Mouse (Mus musculus) heart, postnatal 4 days (tissue): ENCODE results near the gene Sh3glb1. TPM values are rescaled to one million over a fixed set of nuclear protein-coding genes. Genes with fewer than 3 reads are reported as not detected.
"Not testable (repeated sequence)": the region's sequence is repeated elsewhere in the genome, so short reads cannot be mapped to it uniquely, and the experiment has no call there.

Source experiments
- DNase-seq: peaks from one replicate; pipeline ENCODE4 v3.0.0; 2021
- total RNA-seq, 2 experiments: library from RNA; stranded (reverse); gene quantifications; 2 replicates each; pipeline ENCODE4 v1.2.3; 2021

Gene Sh3glb1
- 100 to 1,000 TPM; 260 to 261 TPM for total RNA-seq

GRCm38 (mm10) chr3:144719901-144720747, at the start of gene Sh3glb1:
Sh3glb1 (minus strand) TSS chr3:144720335.
- DNase-seq = peak; percentile 99

DNA sequence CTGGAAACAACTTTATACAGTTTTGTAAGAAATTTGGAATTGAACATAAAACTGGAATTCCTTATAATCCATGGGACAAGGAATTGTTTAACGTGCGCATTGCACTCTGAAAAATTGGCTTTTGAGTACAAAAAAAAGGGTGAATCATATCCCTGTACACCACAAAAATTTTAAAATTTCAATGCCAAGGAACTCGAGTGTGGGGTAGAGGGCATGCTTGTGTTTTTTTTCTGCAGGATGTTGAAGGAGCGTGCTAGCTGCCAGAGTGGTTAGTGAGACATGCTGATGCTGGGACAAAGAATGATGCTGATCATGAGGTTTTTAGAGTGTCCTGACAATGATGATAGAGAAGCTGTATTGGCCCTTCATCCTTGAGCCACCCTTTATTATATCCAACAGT, 45.0 kb upstream of the Sh3glb1 start:
- DNase-seq = no peak

- DNase-seq = no peak
Measured at GRCm38 (mm10) chr3:144761454-144761853, 41.3 kb upstream of the Sh3glb1 start.

- DNase-seq = peak; percentile 42
Measured at GRCm38 (mm10) chr3:144760592-144761309, 40.6 kb upstream of the Sh3glb1 start, which contains the start of gene Clca3a1. Clca3a1 (minus strand) TSS chr3:144760977.

DNA sequence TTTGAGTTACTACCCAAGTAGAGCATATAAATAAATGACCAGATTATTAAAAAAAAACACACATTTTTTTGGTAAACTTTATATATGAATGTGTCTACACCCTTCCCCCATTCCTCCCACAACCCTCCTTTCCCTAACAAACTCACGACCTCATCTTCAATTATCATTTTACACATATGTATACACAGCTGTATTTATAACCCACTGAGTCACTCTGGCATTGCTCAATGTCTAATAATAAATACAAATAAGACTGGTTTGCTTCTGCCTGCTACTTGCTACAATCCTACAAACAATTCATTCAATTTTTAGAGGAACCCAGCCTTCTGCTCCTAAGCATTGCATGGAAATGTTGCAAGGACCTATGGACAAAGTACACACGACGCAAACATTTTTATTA, 39.6 kb upstream of the Sh3glb1 start:
- no peak for DNase-seq

DNA sequence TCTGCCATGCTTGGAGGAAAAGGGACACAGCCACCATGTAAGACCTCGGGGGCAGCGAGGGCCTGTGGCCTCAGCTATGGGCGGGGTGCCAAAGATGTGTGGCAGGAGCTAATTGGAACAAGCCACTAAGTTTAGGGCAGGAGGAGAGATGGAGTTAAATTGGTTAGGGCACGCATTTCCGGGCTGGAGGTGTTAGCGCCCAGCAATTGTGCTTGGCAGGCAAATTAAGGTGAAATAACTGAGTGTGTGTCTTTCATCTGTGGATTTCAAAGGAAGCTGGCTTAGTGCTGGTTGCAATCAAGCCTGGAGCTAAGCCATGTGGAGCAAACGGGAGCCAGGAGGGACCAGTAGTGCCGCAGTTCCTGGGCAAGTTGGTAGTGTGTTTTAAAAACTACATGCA, 36.0 kb upstream of the Sh3glb1 start:
- not testable (repeated sequence) for DNase-seq

GRCm38 (mm10) chr3:144753120-144753519, 33.0 kb upstream of the Sh3glb1 start:
- DNase-seq = peak; percentile 29

DNA sequence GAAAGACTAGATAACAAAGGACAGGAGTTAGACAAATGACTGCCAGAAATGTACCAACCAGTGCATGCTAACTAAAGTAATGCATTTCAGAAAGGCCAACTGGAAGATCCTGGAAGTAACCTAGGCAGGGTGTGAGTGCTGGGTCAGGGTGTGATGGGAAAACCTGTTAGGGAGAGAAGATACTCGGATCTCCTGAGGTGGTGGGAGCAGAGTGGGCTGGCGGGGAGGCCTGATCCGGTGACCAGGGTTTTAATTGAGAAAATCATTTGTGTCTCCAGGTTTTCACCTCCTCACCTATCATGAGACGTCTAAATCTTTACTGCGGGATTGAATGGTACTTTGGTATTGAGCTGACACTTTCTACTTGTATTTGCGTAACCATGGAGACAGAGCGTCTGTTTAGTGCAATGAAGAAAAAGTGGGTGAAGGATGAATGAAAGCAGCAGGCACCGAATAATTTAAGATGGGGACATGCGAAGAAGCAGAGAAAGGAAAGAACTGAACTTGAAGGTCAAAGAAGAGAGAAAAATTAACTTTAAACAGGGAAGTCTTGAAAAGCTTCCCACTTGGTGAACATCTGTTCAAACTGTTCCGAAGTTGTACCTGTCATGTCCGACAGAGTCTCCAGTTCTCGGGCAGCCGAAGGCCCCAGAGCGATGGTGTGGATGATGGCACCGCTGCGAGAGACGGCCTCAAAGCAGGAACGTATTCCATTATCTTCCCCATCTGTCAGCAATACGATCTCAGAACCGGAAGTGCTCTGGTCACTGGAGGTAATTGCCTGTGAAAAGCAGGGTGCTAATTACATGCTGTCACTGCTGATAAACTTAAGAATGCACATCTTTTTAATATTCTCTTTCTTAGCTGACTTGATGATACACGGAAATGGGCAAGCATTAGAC, 29.2 kb upstream of the Sh3glb1 start:
- not testable (repeated sequence) for DNase-seq

DNA sequence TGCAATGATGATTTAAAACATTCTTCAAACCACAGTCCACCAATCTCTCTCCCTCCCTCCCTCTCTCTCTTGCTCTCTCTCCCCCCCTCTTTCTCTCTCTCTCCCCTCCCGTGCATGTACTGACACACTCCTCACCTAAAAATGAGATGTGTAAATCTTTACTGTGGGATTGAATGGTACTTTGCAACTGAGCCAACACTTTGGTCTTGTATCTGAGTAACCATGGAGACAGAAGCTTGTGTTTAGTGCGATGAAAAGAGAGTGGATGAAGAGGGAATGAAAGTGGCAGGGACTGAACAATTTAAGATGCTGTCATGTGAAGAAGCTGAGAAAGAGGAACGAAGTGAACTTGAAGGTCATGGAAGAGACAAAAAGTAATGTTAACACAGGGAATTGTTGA, 27.6 kb upstream of the Sh3glb1 start:
- DNase-seq = not testable (repeated sequence)

GRCm38 (mm10) chr3:144738396-144738795, 18.3 kb upstream of the Sh3glb1 start:
- not testable (repeated sequence) for DNase-seq

DNA sequence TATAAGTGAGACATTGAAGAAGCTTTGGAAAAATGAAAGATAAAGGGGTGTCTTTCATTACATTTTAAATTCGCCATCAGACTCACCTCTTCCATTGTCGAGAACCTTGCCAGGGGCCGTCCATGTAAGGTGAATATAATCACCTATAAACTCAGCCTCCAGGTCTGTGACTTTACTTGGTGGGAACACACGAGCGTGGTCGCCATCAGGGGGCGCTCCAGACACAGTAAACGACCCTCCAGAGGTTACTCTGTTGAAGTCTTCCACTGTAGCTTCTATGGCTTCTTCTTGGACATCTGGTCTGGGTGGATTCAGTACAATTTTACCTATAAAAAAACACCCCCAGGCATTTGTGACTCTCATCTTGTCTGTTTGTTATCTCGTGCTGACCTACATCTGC, 16.7 kb upstream of the Sh3glb1 start:
- peak; percentile 77 for DNase-seq

GRCm38 (mm10) chr3:144723455-144723854, 3.3 kb upstream of the Sh3glb1 start:
- DNase-seq = peak; percentile 68

DNA sequence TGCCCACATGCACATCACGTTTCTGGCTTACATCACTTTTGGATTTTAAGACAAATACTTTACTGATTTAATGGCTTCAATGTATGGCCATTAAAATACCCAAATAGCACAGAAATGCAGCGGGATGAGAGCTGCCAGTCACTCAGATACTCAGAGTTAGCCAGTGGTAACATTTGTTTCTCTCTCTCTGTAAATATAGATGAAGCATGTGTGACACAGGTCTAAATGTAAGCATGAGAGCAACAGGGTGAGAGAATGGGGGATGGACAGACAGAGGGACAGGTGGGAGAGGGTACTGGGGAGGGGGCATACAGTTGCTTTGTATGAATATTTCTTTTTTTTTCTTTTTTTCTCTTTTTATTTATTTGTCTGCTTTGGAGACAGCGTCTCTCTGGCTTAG, 2.4 kb upstream of the Sh3glb1 start:
- DNase-seq = not testable (repeated sequence)

DNA sequence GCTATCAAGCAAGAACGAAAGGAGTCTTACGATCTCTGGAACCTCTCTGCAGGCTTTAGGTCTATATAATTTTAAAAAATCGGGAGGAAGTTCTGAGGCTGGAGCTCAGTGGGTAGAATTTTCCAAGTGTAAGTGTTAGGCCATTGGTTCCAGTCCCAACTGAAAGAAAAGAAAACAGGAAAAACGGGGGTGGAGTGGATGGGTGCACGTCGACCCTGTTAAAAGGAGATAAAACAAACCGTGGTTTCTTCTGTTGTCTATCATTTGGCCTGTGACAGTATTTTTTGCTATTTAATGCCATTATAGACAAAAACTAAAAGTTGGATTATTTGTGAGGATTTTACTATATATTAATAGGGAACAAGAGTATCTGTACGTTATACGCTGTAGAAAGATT, 1.7 kb upstream of the Sh3glb1 start:
- DNase-seq = no peak

GRCm38 (mm10) chr3:144721077-144721859, 1.1 kb upstream of the Sh3glb1 start:
- no peak for DNase-seq

DNA sequence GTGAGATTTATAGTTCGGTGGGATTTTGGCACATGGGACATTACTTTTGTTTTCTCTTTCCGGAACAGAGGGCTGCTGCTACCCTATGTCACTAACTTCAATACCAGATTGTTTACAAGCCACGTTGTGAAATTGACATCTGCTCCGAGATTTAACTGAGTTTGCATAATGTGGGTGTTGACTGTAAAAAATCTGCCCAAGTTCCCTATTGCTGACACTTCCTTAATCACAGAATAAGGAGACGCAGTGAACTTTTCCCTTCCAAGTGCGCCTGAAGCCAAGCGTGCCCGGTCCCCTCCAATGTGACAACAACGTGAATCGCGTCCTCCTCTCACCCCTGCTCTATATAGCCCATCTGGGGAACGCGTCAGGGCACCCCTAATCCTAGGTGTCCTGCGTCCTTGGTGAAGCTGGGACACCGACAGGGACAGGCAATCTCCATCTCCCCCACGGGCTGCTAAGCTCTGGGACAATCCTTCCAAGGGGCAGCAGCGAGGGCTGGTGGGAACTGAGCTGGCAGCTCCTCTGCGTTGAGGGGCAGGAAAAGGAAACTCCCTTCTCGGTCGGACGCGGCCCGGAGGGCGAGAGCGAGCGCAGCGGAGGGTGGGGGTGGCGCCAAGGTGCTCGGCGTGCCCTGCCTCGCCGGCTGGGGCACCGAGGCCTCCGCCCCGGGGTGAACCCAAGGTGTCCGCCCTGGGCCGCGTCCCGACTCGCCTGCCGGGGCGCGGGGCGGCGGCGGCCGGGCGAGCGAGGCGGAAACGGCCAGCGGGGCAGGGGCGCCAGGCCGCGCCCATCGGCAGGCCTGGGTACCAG, 841 bp downstream of the Sh3glb1 start:
- DNase-seq = peak; percentile 74

- DNase-seq = peak; percentile 52
Measured at GRCm38 (mm10) chr3:144718706-144719087, 1.4 kb downstream of the Sh3glb1 start.

- no peak for DNase-seq
Measured at GRCm38 (mm10) chr3:144717835-144718234, 2.3 kb downstream of the Sh3glb1 start.

DNA sequence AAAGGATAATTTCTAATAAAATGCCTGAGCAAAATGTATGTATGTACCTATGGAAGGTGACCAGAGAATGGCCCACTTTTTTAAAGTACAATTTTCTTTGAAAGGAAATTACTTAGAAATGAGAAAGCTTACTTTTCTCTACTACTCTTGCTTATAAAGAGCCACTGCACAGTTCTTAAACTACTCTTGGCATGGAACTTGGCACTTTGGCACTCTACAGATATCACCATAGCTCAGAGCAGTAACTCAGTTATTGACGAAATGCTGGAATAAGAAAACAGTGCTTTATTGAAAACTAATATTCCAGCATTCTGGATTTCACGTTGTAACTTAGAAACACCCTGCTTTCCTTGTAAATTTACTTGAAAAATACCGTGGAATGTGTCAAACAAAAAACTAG, 3.0 kb downstream of the Sh3glb1 start:
- DNase-seq = no peak

- DNase-seq = no peak
Measured at GRCm38 (mm10) chr3:144715901-144716300, 4.2 kb downstream of the Sh3glb1 start.

GRCm38 (mm10) chr3:144715033-144715432, 5.1 kb downstream of the Sh3glb1 start:
- no peak for DNase-seq
